Mouse (Mus musculus) E14TG2a.4 (cell line): Measurements from ENCODE around the gene Dynlt1c.
"Not testable (repeated sequence)": the region's sequence is repeated elsewhere in the genome, so short reads cannot be mapped to it uniquely, and the experiment has no call there.

Experiments
- CTCF ChIP-seq: conservative IDR thresholded peaks from 2 replicates; pipeline ENCODE4 v1.5.1; 2014; ENCODE audit warnings: low read length
- NANOG ChIP-seq: IDR thresholded peaks from 2 replicates; pipeline ENCODE4 v1.6.1; 2014; ENCODE audit warnings: borderline replicate concordance, low read length, mixed read lengths

DNA sequence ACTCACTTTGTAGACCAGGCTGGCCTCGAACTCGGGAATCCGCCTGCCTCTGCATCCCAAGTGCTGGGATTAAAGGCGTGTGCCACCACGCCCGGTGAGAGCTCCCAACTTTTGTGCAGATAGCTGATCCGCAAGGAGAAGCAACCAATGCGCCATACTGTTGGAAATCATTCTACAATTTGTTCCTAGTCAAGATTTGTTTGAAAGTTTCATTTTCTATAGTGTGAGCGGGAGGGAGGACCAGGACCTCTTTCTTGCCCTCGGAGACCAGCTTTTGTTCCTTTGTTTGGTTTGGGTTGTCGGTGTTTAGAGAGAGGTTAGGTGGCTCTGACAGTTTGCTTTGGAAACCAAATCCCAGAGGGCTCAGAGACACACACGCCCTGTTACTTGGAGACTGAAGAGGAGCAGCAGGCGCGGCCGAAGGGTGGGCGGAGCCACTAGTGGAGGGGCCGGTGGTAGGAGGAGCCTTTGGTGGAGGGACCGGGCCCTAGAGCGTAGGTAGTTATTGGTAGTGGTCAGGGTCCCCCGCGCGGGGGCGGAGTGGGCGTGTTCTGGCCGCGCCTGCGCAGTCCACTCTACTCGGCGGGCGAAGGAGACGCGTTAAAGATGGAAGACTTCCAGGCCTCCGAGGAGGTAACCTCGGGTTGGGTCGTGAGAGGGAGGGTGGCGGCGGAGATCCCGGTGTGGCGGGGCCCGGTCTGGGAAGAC lies at the start of gene Dynlt1c:
- TF ChIP-seq CTCF, NANOG: not testable (repeated sequence)
